Mouse (Mus musculus) left cerebral cortex, postnatal 10 days (tissue): ENCODE results near the gene Dcaf8. TPM values are rescaled to one million over a fixed set of nuclear protein-coding genes. Genes with fewer than 3 reads are reported as not detected.

ENCODE experiments used
- DNase-seq, 2 experiments: peaks; one replicate each; pipeline ENCODE4 v3.0.0; 2021 to 2022; ENCODE audit warnings: low spot score in 2 of 2, mixed read lengths in 1 of 2; ENCODE audit errors: extremely low spot score in 1 of 2
- intact Hi-C: fragments of 180-260 bp; cut with DNase I; formaldehyde crosslinking; loops from one replicate; pipeline ENCODE4 v1.15.1; 2025
- total RNA-seq, 2 experiments: library from RNA; stranded (reverse); gene quantifications; 2 replicates each; pipeline ENCODE4 v1.2.3; 2021

Gene Dcaf8
- total RNA-seq = 10 to 100 TPM; 87.0 to 88.0 TPM

- DNase-seq = peak; percentile 92 to 99
- intact Hi-C loops = loop anchor here (2.0 to 10.0 kb wide), 2 partner anchors 97 to 163 kb away; no protein-coding TSS in a partner anchor
Measured at GRCm38 (mm10) chr1:172147835-172148278, at the start of gene Dcaf8. Gene Dcaf8, plus strand, starts transcription at chr1:172148084.

- peak in 1 of 2 experiments; percentile 45 for DNase-seq
- intact Hi-C loops = loop anchor here (2.0 kb wide), 1 partner anchor 15 kb away; no protein-coding TSS in a partner anchor
Measured at GRCm38 (mm10) chr1:172099325-172100033, 48.4 kb upstream of the Dcaf8 start.

GRCm38 (mm10) chr1:172103619-172104018, 44.3 kb upstream of the Dcaf8 start:
- no peak for DNase-seq
- intact Hi-C loops = no loop called here

GRCm38 (mm10) chr1:172105101-172105500, 42.8 kb upstream of the Dcaf8 start:
- intact Hi-C loops = no loop called here
- DNase-seq = no peak

GRCm38 (mm10) chr1:172107777-172108477, 40.0 kb upstream of the Dcaf8 start:
- intact Hi-C loops = no loop called here
- DNase-seq = no peak

- no peak for DNase-seq
Measured at GRCm38 (mm10) chr1:172116948-172117347, 30.9 kb upstream of the Dcaf8 start.

GRCm38 (mm10) chr1:172119100-172119499, 28.8 kb upstream of the Dcaf8 start:
- intact Hi-C loops = no loop called here
- DNase-seq = no peak

More at GRCm38 (mm10) chr1:172116948-172117347, 30.9 kb upstream of the Dcaf8 start:
- intact Hi-C loops = no loop called here

- DNase-seq = peak in 1 of 2 experiments; percentile 27
Measured at GRCm38 (mm10) chr1:172119720-172120119, 28.2 kb upstream of the Dcaf8 start.

GRCm38 (mm10) chr1:172122671-172123070, 25.2 kb upstream of the Dcaf8 start:
- DNase-seq = no peak
- intact Hi-C loops = no loop called here

More at GRCm38 (mm10) chr1:172119720-172120119, 28.2 kb upstream of the Dcaf8 start:
- intact Hi-C loops = loop anchor here (1.0 kb wide), 1 partner anchor 192 kb away; no protein-coding TSS in a partner anchor

GRCm38 (mm10) chr1:172124572-172124971, 23.3 kb upstream of the Dcaf8 start:
- intact Hi-C loops = no loop called here

GRCm38 (mm10) chr1:172126376-172127347, 21.2 kb upstream of the Dcaf8 start, which contains the start of gene Pex19:
Gene Pex19, plus strand, starts transcription at chr1:172126755.
- intact Hi-C loops = no loop called here
- peak; percentile 69 to 87 for DNase-seq

More at GRCm38 (mm10) chr1:172124572-172124971, 23.3 kb upstream of the Dcaf8 start:
- no peak for DNase-seq

GRCm38 (mm10) chr1:172127487-172127886, 20.4 kb upstream of the Dcaf8 start:
- intact Hi-C loops = no loop called here
- no peak for DNase-seq

- intact Hi-C loops = no loop called here
- no peak for DNase-seq
Measured at GRCm38 (mm10) chr1:172128563-172128962, 19.3 kb upstream of the Dcaf8 start.

- intact Hi-C loops = no loop called here
Measured at GRCm38 (mm10) chr1:172129108-172129507, 18.8 kb upstream of the Dcaf8 start.

GRCm38 (mm10) chr1:172129780-172130179, 18.1 kb upstream of the Dcaf8 start:
- no peak for DNase-seq
- intact Hi-C loops = no loop called here

More at GRCm38 (mm10) chr1:172129108-172129507, 18.8 kb upstream of the Dcaf8 start:
- peak in 1 of 2 experiments; percentile 49 for DNase-seq

GRCm38 (mm10) chr1:172132319-172132718, 15.6 kb upstream of the Dcaf8 start:
- no peak for DNase-seq
- intact Hi-C loops = no loop called here

- peak in 1 of 2 experiments; percentile 23 for DNase-seq
- intact Hi-C loops = no loop called here
Measured at GRCm38 (mm10) chr1:172133535-172133934, 14.3 kb upstream of the Dcaf8 start.

GRCm38 (mm10) chr1:172134072-172134471, 13.8 kb upstream of the Dcaf8 start:
- intact Hi-C loops = no loop called here
- DNase-seq = no peak
